ENCODE assay signal across 9 mouse cellular contexts in the genomic region with DNA sequence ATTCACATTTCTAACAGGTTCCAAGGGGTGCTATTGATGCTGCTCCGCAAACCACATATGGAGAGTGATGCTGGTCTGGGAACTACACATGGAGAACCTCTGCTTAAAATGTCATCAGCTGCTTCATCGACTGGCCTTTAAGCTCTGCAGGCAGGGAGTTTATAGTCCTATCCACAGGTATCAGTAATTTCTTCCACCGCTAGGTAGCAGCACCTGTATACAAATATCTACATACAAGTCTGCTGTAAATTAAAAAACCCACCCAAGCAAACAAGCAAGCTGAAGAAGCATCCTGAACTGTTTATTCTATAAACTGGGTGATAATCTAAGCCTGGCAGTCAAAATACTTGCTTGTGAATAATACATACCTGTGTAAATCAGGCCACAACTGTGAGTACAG.
DNase-seq lines count a peak whose midpoint lies in the region; ATAC-seq lines count a peak whose summit lies in the region.
"Had no signal": no experiment of that assay in that cellular context is flagged by ENCODE, and none has a peak within 500 bp of the region (broad histone marks: within the 10 kb centered on the region; RNA-seq: fewer than 3 reads in every experiment).

No protein-coding gene starts in this region.

- no peaks in the 10 kb centered on the region for H3K36me3 ChIP-seq in neural tube, embryonic 15.5 days
- H3K36me3 ChIP-seq in hindbrain, embryonic 16.5 days (ENCODE audit: control insufficient read depth, insufficient read depth, low read length): no peaks in the 10 kb centered on the region
- H3K36me3 ChIP-seq: heart, embryonic 15.5 days had no signal

- peak; percentile 57; the same call in 1 of the 2 replicates for ATAC-seq in neural tube, embryonic 15.5 days (ENCODE audit: low FRiP score)
- peak; percentile 63; the same call in 1 of the 2 replicates for ATAC-seq in hindbrain, embryonic 16.5 days
- ATAC-seq in monocyte, adult 5-6 weeks (replicated peaks; ENCODE audit: insufficient number of reproducible peaks, low FRiP score, low TSS enrichment, poor library complexity, severe bottlenecking): no peak

- no peaks in the 10 kb centered on the region for H3K9me3 ChIP-seq in neural tube, embryonic 15.5 days (replicated peaks)
- no peaks in the 10 kb centered on the region for H3K9me3 ChIP-seq in hindbrain, embryonic 16.5 days (ENCODE audit: control insufficient read depth, low read length)
- H3K9me3 ChIP-seq: heart, embryonic 15.5 days had no signal

- no peaks in the 10 kb centered on the region for H3K4me1 ChIP-seq in neural tube, embryonic 15.5 days
- no peaks in the 10 kb centered on the region for H3K4me1 ChIP-seq in hindbrain, embryonic 16.5 days (ENCODE audit: control insufficient read depth, insufficient read depth, low read depth, low read length)

- H3K4me2 ChIP-seq in neural tube, embryonic 15.5 days: no peak overlapping the region
- no peak overlapping the region for H3K4me2 ChIP-seq in hindbrain, embryonic 16.5 days (ENCODE audit: low read length)
- H3K4me2 ChIP-seq: heart, embryonic 15.5 days had no signal

- no peak overlapping the region for H3K4me3 ChIP-seq in neural tube, embryonic 15.5 days (replicated peaks)
- no peak overlapping the region for H3K4me3 ChIP-seq in hindbrain, embryonic 16.5 days (ENCODE audit: low read length)
- H3K4me3 ChIP-seq: heart, embryonic 15.5 days had no signal

- H3K27ac ChIP-seq in neural tube, embryonic 15.5 days (replicated peaks): no peak overlapping the region
- no peak overlapping the region for H3K27ac ChIP-seq in hindbrain, embryonic 16.5 days (ENCODE audit: low read depth, low read length)
- H3K27ac ChIP-seq: heart, embryonic 15.5 days had no signal

- 41% methylated on average over 3 of the region's 3 CpGs for WGBS in neural tube, embryonic 15.5 days
- WGBS in hindbrain, embryonic 16.5 days: 48% methylated on average over 3 of the region's 3 CpGs

- no peaks in the 10 kb centered on the region for H3K27me3 ChIP-seq in neural tube, embryonic 15.5 days (replicated peaks)
- H3K27me3 ChIP-seq in hindbrain, embryonic 16.5 days (replicated peaks; ENCODE audit: control insufficient read depth, insufficient read depth, low read length): no peaks in the 10 kb centered on the region
- H3K27me3 ChIP-seq: heart, embryonic 15.5 days had no signal

- DNase-seq in gastrocnemius, adult 18-20 months (ENCODE audit: low spot score): peak; percentile 46
- no peak for DNase-seq in gastrocnemius, postnatal 14 days
- DNase-seq in neural tube, embryonic 10.5 days (ENCODE audit: extremely low spot score, low spot score): no peak
- peak; percentile 38 for DNase-seq in c-Kit-positive CD71-negative TER-119-negative erythroid progenitor cells, embryonic 14.5 days (ENCODE audit: low read depth)
- peak; percentile 11 for DNase-seq in lung, postnatal 25 days (ENCODE audit: low spot score)

- intact Hi-C loops in gastrocnemius, postnatal 14 days (cut with DNase I; ENCODE audit: low total_unique reads): loop anchor here (10.0 kb wide), 2 partner anchors 190 to 290 kb away; a partner anchor contains a TSS

- H3K9ac ChIP-seq in neural tube, embryonic 15.5 days (replicated peaks): no peak overlapping the region
- no peak overlapping the region for H3K9ac ChIP-seq in hindbrain, embryonic 16.5 days (ENCODE audit: low read depth, low read length)
- H3K9ac ChIP-seq: heart, embryonic 15.5 days had no signal

Comparison
In these comparisons a context has a peak if more than half of its experiments do, and no peak if none do; other contexts are left out.
1. DNase-seq: peak in gastrocnemius, adult 18-20 months (single experiment), c-Kit-positive CD71-negative TER-119-negative erythroid progenitor cells, embryonic 14.5 days (single experiment) and lung, postnatal 25 days (single experiment); none in gastrocnemius, postnatal 14 days (single experiment) and neural tube, embryonic 10.5 days (single experiment).